Mouse (Mus musculus) limb, embryonic 13.5 days (tissue): ENCODE measurements around the gene Lce1j. TPM values are rescaled to one million over a fixed set of nuclear protein-coding genes. Genes with fewer than 3 reads are reported as not detected.
"Not testable (repeated sequence)": the region's sequence is repeated elsewhere in the genome, so short reads cannot be mapped to it uniquely, and the experiment has no call there.

Experiments
- ATAC-seq: fragments of 200-750 bp; cut with Nextera tagmentation; 2 replicates; pipeline ENCODE4 v1.8.0; 2017; ENCODE audit warnings: low read depth, moderate number of reproducible peaks, moderate TSS enrichment; ENCODE audit not compliant: low FRiP score
- H3K27ac ChIP-seq: fragments of 300-500 bp; sonication (generic); 2 replicates; pipeline ENCODE4 v1.5.1; 2015; ENCODE audit warnings: inconsistent platforms, mild to moderate bottlenecking, moderate library complexity
- H3K27me3 ChIP-seq: fragments of 300-500 bp; sonication (generic); 2 replicates; pipeline ENCODE4 v1.6.1; 2015; ENCODE audit warnings: mild to moderate bottlenecking, inconsistent platforms
- H3K36me3 ChIP-seq: fragments of 300-500 bp; sonication (generic); 2 replicates; pipeline ENCODE4 v1.6.1; 2015; ENCODE audit warnings: inconsistent platforms, mild to moderate bottlenecking, moderate library complexity
- H3K4me1 ChIP-seq: fragments of 300-500 bp; sonication (generic); 2 replicates; pipeline ENCODE4 v1.6.1; 2015; ENCODE audit warnings: inconsistent platforms
- H3K4me2 ChIP-seq: fragments of 300-500 bp; sonication (generic); replicated peaks from 2 replicates; pipeline ENCODE4 v1.6.1; 2015; ENCODE audit warnings: inconsistent platforms, mild to moderate bottlenecking, moderate library complexity
- H3K4me3 ChIP-seq: fragments of 300-500 bp; sonication (generic); 2 replicates; pipeline ENCODE4 v1.5.1; 2015; ENCODE audit warnings: moderate library complexity, mild to moderate bottlenecking, inconsistent platforms
- H3K9ac ChIP-seq: fragments of 300-500 bp; sonication (generic); 2 replicates; pipeline ENCODE4 v1.6.1; 2015; ENCODE audit warnings: mild to moderate bottlenecking, inconsistent platforms
- H3K9me3 ChIP-seq: fragments of 300-500 bp; sonication (generic); 2 replicates; pipeline ENCODE4 v1.6.1; 2016; ENCODE audit warnings: inconsistent platforms
- WGBS: fragments of 180-500 bp; shearing (Covaris S2); methylation state at CpG from one replicate; pipeline ENCODE4 v1.1.7; 2015; 5-methylcytosine and 5-hydroxymethylcytosine counted together
- polyA plus RNA-seq: library from polyadenylated mRNA; unstranded; fragments of >200 nt; fragmentation: Nextera tagmentation; extraction: Ambion mirVana; gene quantifications from 2 replicates; pipeline ENCODE4 v1.2.1, GENCODE M21; 2015

The Lce1j gene
- polyA plus RNA-seq = not detected in 2 replicates

DNA sequence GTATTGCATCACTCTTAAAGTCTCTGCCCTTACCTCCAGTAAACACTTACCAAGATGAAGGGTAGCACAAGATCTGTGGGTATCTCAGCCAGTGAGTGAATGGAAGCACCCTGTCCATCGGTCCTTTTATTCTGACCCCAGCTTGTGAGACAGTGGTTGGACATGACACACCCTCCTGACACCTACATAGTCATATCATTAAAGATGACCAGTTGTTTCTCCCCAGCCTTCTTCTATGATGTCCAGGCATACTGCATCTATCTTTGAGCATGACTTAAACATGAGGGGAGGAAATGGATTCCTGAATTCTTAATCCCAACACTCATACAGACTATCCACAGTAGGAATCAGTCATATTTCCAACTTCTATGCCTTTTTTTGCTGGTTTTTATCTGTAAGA, at the start of gene Lce1j:
Gene Lce1j, minus strand, starts transcription at position 101 of the 400 bp plus-strand sequence.
- ATAC-seq = no peak
- Histone ChIP-seq H3K27me3 (no peaks in the 10 kb centered on the region), H3K9ac (no peak within 1 kb of the TSS), H3K4me3 (no peak within 1 kb of the TSS), H3K4me1 (no peaks in the 10 kb centered on the region), H3K4me2 (no peak within 1 kb of the TSS), H3K27ac (no peak within 1 kb of the TSS), H3K9me3 (no peaks in the 10 kb centered on the region), H3K36me3 (no peaks in the 10 kb centered on the region)
- 83% methylated on average over 1 of the region's 1 CpGs for WGBS

GRCm38 (mm10) chr3:92827108-92827507, 36.8 kb upstream of the Lce1j start, which contains the start of gene Kprp:
TSS of gene Kprp (minus strand) at chr3:92827247.
- Histone ChIP-seq H3K4me3 (no peak within 1 kb of the TSS), H3K4me1 (no peaks in the 10 kb centered on the region), H3K27ac (no peak within 1 kb of the TSS), H3K9ac (no peak within 1 kb of the TSS), H3K36me3 (no peaks in the 10 kb centered on the region), H3K27me3 (no peaks in the 10 kb centered on the region), H3K4me2 (no peak within 1 kb of the TSS), H3K9me3 (no peaks in the 10 kb centered on the region)
- no peak for ATAC-seq
- WGBS = 56% methylated on average over 1 of the region's 1 CpGs

- Histone ChIP-seq H3K9ac (no peak overlapping the region), H3K36me3 (no peaks in the 10 kb centered on the region), H3K4me3 (no peak overlapping the region), H3K27ac (no peak overlapping the region), H3K4me1 (no peaks in the 10 kb centered on the region), H3K27me3 (no peaks in the 10 kb centered on the region), H3K9me3 (no peaks in the 10 kb centered on the region), H3K4me2 (no peak overlapping the region)
- WGBS = 32% methylated on average over 1 of the region's 1 CpGs
- ATAC-seq = no peak
Measured at GRCm38 (mm10) chr3:92825808-92826207, 35.5 kb upstream of the Lce1j start.

GRCm38 (mm10) chr3:92816036-92816435, 25.7 kb upstream of the Lce1j start:
- H3K4me3 ChIP-seq, ATAC-seq, H3K27ac ChIP-seq, H3K4me2 ChIP-seq, H3K9me3 ChIP-seq, H3K36me3 ChIP-seq, H3K4me1 ChIP-seq, H3K27me3 ChIP-seq, H3K9ac ChIP-seq: not testable (repeated sequence)
- 83% methylated on average over 2 of the region's 2 CpGs for WGBS

DNA sequence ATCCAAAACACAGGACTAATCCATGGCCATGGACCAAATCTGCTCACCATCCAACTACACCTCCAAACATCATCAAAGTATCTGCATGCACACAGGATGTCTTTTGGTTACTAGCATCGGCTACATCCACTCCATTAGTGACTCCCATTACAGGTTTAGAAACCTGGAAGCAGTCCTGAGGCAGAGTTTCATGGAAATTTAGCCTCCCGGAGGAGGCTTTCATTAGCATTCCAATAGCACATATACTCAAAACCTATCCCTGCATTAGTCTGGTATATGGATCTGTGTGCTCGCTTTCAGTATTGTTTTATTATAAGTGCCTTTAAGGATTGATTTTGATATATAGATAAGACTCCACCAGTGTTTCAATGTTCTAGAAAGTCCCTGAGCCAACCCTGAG, 25.3 kb upstream of the Lce1j start:
- 85% methylated on average over 3 of the region's 3 CpGs for WGBS
- no peaks in the 10 kb centered on the region for H3K36me3 ChIP-seq

GRCm38 (mm10) chr3:92807791-92808190, 17.5 kb upstream of the Lce1j start, which contains the start of gene Lce1k:
TSS of gene Lce1k (minus strand) at chr3:92807891.
- H3K9me3 ChIP-seq = no peaks in the 10 kb centered on the region
- no peak within 1 kb of the TSS for H3K9ac ChIP-seq
- H3K4me2 ChIP-seq = no peak within 1 kb of the TSS
- no peak within 1 kb of the TSS for H3K4me3 ChIP-seq
- no peaks in the 10 kb centered on the region for H3K4me1 ChIP-seq
- ATAC-seq = no peak
- no peaks in the 10 kb centered on the region for H3K27me3 ChIP-seq
- no peaks in the 10 kb centered on the region for H3K36me3 ChIP-seq
- no peak within 1 kb of the TSS for H3K27ac ChIP-seq

More for the DNA sequence above, 25.3 kb upstream of the Lce1j start:
- Histone ChIP-seq H3K4me3 (no peak overlapping the region), H3K9ac (no peak overlapping the region), H3K4me1 (no peaks in the 10 kb centered on the region), H3K4me2 (no peak overlapping the region), H3K27me3 (no peaks in the 10 kb centered on the region), H3K27ac (no peak overlapping the region), H3K9me3 (no peaks in the 10 kb centered on the region)
- ATAC-seq = no peak

DNA sequence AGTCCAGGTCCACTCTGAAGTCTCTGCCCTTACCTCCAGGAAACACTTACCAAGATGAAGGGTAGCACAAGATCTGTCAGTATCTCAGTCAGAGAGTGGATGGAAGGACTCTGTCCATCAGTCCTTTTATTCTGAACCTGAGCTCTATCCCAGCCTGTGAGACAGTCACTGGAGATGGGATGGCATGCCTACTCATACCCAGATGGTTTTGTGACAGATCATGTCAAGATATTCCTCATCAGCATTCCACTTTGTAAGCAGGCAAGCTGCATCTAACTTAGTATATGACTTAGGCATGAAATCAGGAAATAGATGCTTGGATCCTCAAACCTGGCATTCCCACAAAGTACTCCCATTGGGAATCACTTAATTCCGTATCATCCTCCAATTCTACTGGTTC, 11.5 kb downstream of the Lce1j start, which contains the start of gene Lce1i:
Gene Lce1i, minus strand, starts transcription at position 101 of the 400 bp plus-strand sequence.
- Histone ChIP-seq H3K4me2 (no peak within 1 kb of the TSS), H3K9ac (no peak within 1 kb of the TSS), H3K9me3 (no peaks in the 10 kb centered on the region), H3K4me1 (no peaks in the 10 kb centered on the region), H3K27ac (no peak within 1 kb of the TSS), H3K27me3 (no peaks in the 10 kb centered on the region), H3K36me3 (no peaks in the 10 kb centered on the region), H3K4me3 (no peak within 1 kb of the TSS)
- 67% methylated on average over 1 of the region's 1 CpGs for WGBS
- no peak for ATAC-seq

DNA sequence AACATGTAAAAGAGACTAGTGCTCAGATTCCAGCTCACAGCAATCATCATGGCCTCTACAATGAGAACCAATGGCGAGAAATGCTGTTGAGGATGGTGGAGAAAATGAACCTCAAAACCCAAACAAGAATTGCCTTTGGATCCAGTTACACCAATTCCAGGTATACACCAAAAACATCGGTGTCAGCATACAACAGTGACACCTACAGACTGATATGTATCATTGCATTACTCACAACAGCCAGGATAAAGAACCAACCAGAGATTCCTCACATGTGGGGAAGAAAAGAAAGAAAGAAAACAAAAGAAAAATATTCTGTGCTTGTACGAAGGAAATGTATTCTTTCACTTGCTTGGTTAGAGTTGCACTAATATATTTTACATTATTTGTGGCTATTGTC, 18.7 kb downstream of the Lce1j start:
- no peak overlapping the region for H3K9ac ChIP-seq
- H3K4me3 ChIP-seq = no peak overlapping the region
- no peaks in the 10 kb centered on the region for H3K9me3 ChIP-seq

DNA sequence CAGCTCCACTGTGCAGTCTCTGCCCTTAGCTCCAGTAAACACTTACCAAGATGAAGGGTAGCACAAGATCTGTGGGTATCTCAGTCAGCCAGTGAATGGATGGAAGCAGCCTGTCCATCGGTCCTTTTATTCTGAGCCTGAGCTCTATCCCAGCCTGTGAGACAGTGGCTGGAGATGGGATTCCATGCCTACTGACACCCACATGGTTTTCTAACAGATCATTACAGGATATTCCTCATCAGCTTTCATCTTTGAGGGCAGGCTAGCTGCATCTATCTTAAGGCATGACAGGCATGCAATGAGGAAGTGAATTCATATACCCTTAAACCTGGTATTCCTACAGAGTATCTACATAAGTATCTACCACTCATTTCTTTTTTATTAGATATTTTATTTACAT, 25.3 kb downstream of the Lce1j start, which contains the start of gene Lce1h:
Gene Lce1h, minus strand, starts transcription at position 101 of the 400 bp plus-strand sequence.
- Histone ChIP-seq H3K4me2 (no peak within 1 kb of the TSS), H3K27ac (no peak within 1 kb of the TSS), H3K9ac (no peak within 1 kb of the TSS), H3K4me1 (no peaks in the 10 kb centered on the region), H3K4me3 (no peak within 1 kb of the TSS), H3K36me3 (no peaks in the 10 kb centered on the region), H3K9me3 (no peaks in the 10 kb centered on the region), H3K27me3 (no peaks in the 10 kb centered on the region)
- ATAC-seq = no peak
- WGBS = 82% methylated on average over 1 of the region's 1 CpGs

More for the DNA sequence above, 18.7 kb downstream of the Lce1j start:
- ATAC-seq = no peak
- Histone ChIP-seq H3K4me2 (no peak overlapping the region), H3K4me1 (no peaks in the 10 kb centered on the region), H3K27me3 (no peaks in the 10 kb centered on the region), H3K36me3 (no peaks in the 10 kb centered on the region), H3K27ac (no peak overlapping the region)
- 16% methylated on average over 3 of the region's 3 CpGs for WGBS

DNA sequence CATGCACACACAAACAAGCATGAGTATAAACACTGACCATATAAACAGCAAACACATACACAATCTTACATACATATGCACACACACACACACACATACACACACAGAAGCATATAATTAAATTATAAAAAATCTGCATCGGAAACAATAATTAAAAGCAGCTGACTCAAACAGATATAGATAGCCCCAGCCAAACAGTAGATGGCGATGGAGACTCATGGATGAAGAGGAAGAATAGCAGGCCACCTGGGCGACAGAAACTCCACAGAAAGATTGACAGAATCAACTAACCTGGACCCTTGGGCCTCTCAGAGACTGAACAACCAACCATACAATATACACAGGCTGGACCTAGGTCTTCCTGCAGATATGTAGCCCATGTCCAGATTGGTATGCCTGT, 37.1 kb downstream of the Lce1j start:
- Histone ChIP-seq H3K4me2 (no peak overlapping the region), H3K27ac (no peak overlapping the region), H3K4me3 (no peak overlapping the region), H3K9me3 (no peaks in the 10 kb centered on the region), H3K4me1 (no peaks in the 10 kb centered on the region), H3K27me3 (no peaks in the 10 kb centered on the region), H3K9ac (no peak overlapping the region), H3K36me3 (no peaks in the 10 kb centered on the region)
- no peak for ATAC-seq
- WGBS = 29% methylated on average over 3 of the region's 3 CpGs

- 83% methylated on average over 1 of the region's 1 CpGs for WGBS
- no peak for ATAC-seq
- Histone ChIP-seq H3K27ac (no peak within 1 kb of the TSS), H3K9ac (no peak within 1 kb of the TSS), H3K36me3 (no peaks in the 10 kb centered on the region), H3K4me2 (no peak within 1 kb of the TSS), H3K27me3 (no peaks in the 10 kb centered on the region), H3K4me1 (no peaks in the 10 kb centered on the region), H3K4me3 (no peak within 1 kb of the TSS), H3K9me3 (no peaks in the 10 kb centered on the region)
Measured at GRCm38 (mm10) chr3:92752238-92752637, 38.1 kb downstream of the Lce1j start, which contains the start of gene Lce1g. TSS of gene Lce1g (minus strand) at chr3:92752338.

GRCm38 (mm10) chr3:92738996-92739395, 51.3 kb downstream of the Lce1j start, which contains the start of gene Gm38119:
TSS of gene Gm38119 (minus strand) at chr3:92739096.
- no peak within 1 kb of the TSS for H3K4me2 ChIP-seq
- ATAC-seq = no peak
- WGBS = 76% methylated on average over 1 of the region's 1 CpGs

More at GRCm38 (mm10) chr3:92738996-92739395, 51.3 kb downstream of the Lce1j start, which contains the start of gene Gm38119:
- H3K4me1 ChIP-seq = no peaks in the 10 kb centered on the region
- no peak within 1 kb of the TSS for H3K27ac ChIP-seq
- H3K27me3 ChIP-seq = no peaks in the 10 kb centered on the region
- H3K4me3 ChIP-seq = no peak within 1 kb of the TSS
- no peak within 1 kb of the TSS for H3K9ac ChIP-seq
- H3K36me3 ChIP-seq = no peaks in the 10 kb centered on the region
- H3K9me3 ChIP-seq = no peaks in the 10 kb centered on the region
